In the genomic region with DNA sequence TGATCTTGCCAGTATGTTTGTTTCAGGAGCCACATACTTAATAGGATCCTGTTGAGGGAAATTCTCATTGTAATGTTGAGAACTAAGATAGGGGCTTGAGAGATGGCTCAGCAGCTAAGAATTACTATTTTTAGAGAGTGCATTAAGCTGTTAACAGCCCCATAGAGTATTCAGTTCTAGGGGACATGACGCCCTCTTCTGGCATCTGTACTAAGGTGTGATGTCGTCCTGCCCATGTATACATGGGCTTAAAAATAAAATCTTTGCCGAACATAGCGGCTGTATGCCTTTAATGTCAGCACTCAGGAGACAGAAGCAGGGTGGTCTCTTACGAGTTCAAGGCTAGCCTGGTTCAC, we compare ENCODE assay signal across 8 mouse cellular contexts. TPM values are rescaled to one million over a fixed set of nuclear protein-coding genes. Genes with fewer than 3 reads are reported as not detected.
DNase-seq lines count a peak whose midpoint lies in the region; ATAC-seq and TF ChIP-seq lines count a peak whose summit lies in the region.

No protein-coding gene starts in this region.

- WGBS in embryonic facial prominence, embryonic 13.5 days: 6% methylated on average over 5 of the region's 5 CpGs
- 8% methylated on average over 5 of the region's 5 CpGs for WGBS in limb, embryonic 10.5 days
- WGBS in neural tube, embryonic 14.5 days: 5% methylated on average over 5 of the region's 5 CpGs

- peak overlapping the region; percentile 92 for H3K4me3 ChIP-seq in left cerebral cortex, adult 2 months
- peak overlapping the region; percentile 85 for H3K4me3 ChIP-seq in embryonic facial prominence, embryonic 13.5 days
- H3K4me3 ChIP-seq in limb, embryonic 10.5 days: peak overlapping the region; percentile 88
- H3K4me3 ChIP-seq in neural tube, embryonic 14.5 days (ENCODE audit: low read depth, low read length): peak overlapping the region; percentile 85

- H3K9ac ChIP-seq in embryonic facial prominence, embryonic 13.5 days: peak overlapping the region; percentile 86; the same call in 1 of the 2 replicates
- H3K9ac ChIP-seq in neural tube, embryonic 14.5 days (replicated peaks; ENCODE audit: low read depth, low read length): no peak overlapping the region

- intact Hi-C loops in left cerebral cortex, adult 2 months (cut with DNase I): loop anchor here (1.0 to 10.0 kb wide), 11 partner anchors 28 to 406 kb away; partner anchors contain the start of genes Cpeb1 and Homer2
- intact Hi-C loops in left cerebral cortex, postnatal 14 days (cut with DNase I): loop anchor here (5.0 to 10.0 kb wide), 2 partner anchors 48 to 116 kb away; partner anchors contain the start of gene Cpeb1

- no peaks in the 10 kb centered on the region for H3K9me3 ChIP-seq in embryonic facial prominence, embryonic 13.5 days
- H3K9me3 ChIP-seq in limb, embryonic 10.5 days (replicated peaks): no peaks in the 10 kb centered on the region
- no peaks in the 10 kb centered on the region for H3K9me3 ChIP-seq in neural tube, embryonic 14.5 days (ENCODE audit: control insufficient read depth, low read length)

- no peak for DNase-seq in left cerebral cortex, adult 2 months (ENCODE audit: extremely low spot score in 1 of 2, low spot score in 2 of 2)
- no peak for DNase-seq in left cerebral cortex, postnatal 14 days (ENCODE audit: low spot score in 2 of 2)
- no peak for DNase-seq in limb, embryonic 10.5 days (ENCODE audit: low spot score)
- no peak for DNase-seq in adrenal gland, adult 18-20 months (ENCODE audit: low spot score in 2 of 2)
- DNase-seq in layer of hippocampus, postnatal 14 days (ENCODE audit: low spot score in 2 of 2): no peak
- no peak for DNase-seq in urinary bladder, postnatal 36 days (ENCODE audit: low spot score in 2 of 2)

- H3K27me3 ChIP-seq in embryonic facial prominence, embryonic 13.5 days: no peaks in the 10 kb centered on the region
- peaks cover 10% of the 10 kb centered on the region for H3K27me3 ChIP-seq in limb, embryonic 10.5 days (ENCODE audit: low read depth, poor library complexity, severe bottlenecking)
- H3K27me3 ChIP-seq in neural tube, embryonic 14.5 days (ENCODE audit: control insufficient read depth, insufficient read depth, low read length): no peaks in the 10 kb centered on the region

- 0 out of 2 replicates have a peak, but pooled peaks have one; percentile 4 for ATAC-seq in embryonic facial prominence, embryonic 13.5 days (ENCODE audit: insufficient number of reproducible peaks, insufficient read depth, low FRiP score, low TSS enrichment, low read depth)
- no peak; the same call in 1 of the 2 replicates for ATAC-seq in neural tube, embryonic 14.5 days (ENCODE audit: low read depth)

- peaks cover 12% of the 10 kb centered on the region for H3K4me1 ChIP-seq in embryonic facial prominence, embryonic 13.5 days
- peaks cover 24% of the 10 kb centered on the region for H3K4me1 ChIP-seq in limb, embryonic 10.5 days
- H3K4me1 ChIP-seq in neural tube, embryonic 14.5 days (ENCODE audit: control insufficient read depth, insufficient read depth, low read length): peaks cover 18% of the 10 kb centered on the region

- peak; percentile 51 for TF ChIP-seq CTCF in left cerebral cortex, adult 2 months (IDR thresholded peaks at IDR 0.05)

- H3K36me3 ChIP-seq in embryonic facial prominence, embryonic 13.5 days: no peaks in the 10 kb centered on the region
- H3K36me3 ChIP-seq in limb, embryonic 10.5 days: no peaks in the 10 kb centered on the region
- no peaks in the 10 kb centered on the region for H3K36me3 ChIP-seq in neural tube, embryonic 14.5 days (ENCODE audit: control insufficient read depth, insufficient read depth, low read length)

- H3K27ac ChIP-seq in left cerebral cortex, adult 2 months: no peak overlapping the region; the same call in 1 of the 2 replicates
- H3K27ac ChIP-seq in embryonic facial prominence, embryonic 13.5 days: no peak overlapping the region
- H3K27ac ChIP-seq in limb, embryonic 10.5 days: peak overlapping the region; percentile 91; the same call in 1 of the 2 replicates
- H3K27ac ChIP-seq in neural tube, embryonic 14.5 days (ENCODE audit: low read depth, low read length): no peak overlapping the region

- peak overlapping the region; percentile 84 for H3K4me2 ChIP-seq in embryonic facial prominence, embryonic 13.5 days
- no peak overlapping the region for H3K4me2 ChIP-seq in neural tube, embryonic 14.5 days (ENCODE audit: low read depth, low read length)

RNA-seq across cellular contexts. Expression of gene Whamm, which starts 0.3 kb away (rescaled TPM):
- 10 to 100 TPM; 18.6 to 19.1 TPM for total RNA-seq in left cerebral cortex, adult 2 months (2021)
- 10 to 100 TPM; 15.4 to 15.5 TPM for total RNA-seq in left cerebral cortex, postnatal 14 days (2021)
- 2.5 and 4.4 TPM in 2 replicates for polyA plus RNA-seq in embryonic facial prominence, embryonic 13.5 days (2015; fragmentation: Nextera tagmentation; extraction: Ambion mirVana)
- 2.6 and 2.7 TPM in 2 replicates for polyA plus RNA-seq in limb, embryonic 10.5 days (2016; fragmentation: Nextera tagmentation; extraction: Ambion mirVana)
- 9.3 and 11.3 TPM in 2 replicates for polyA plus RNA-seq in neural tube, embryonic 14.5 days (2014; fragmentation: Nextera tagmentation; extraction: Ambion mirVana)
- total RNA-seq in adrenal gland, adult 18-20 months (2021): 10 to 100 TPM; 18.9 to 20.1 TPM
- 10 to 100 TPM; 16.0 to 19.7 TPM for total RNA-seq in layer of hippocampus, postnatal 14 days (2021)

RNA-seq across cellular contexts. Expression of gene Fsd2, which starts 4.0 kb away (rescaled TPM):
- under 1 TPM; 0.25 to 0.26 TPM for total RNA-seq in left cerebral cortex, adult 2 months (2021)
- total RNA-seq in left cerebral cortex, postnatal 14 days (2021): under 1 TPM in 1 of 2 experiments, not detected in 1; 0.24 TPM
- polyA plus RNA-seq in embryonic facial prominence, embryonic 13.5 days (2015; fragmentation: Nextera tagmentation; extraction: Ambion mirVana): 0.08 and 0.21 TPM in 2 replicates
- 0.08 and 0.15 TPM in 2 replicates for polyA plus RNA-seq in limb, embryonic 10.5 days (2016; fragmentation: Nextera tagmentation; extraction: Ambion mirVana)
- polyA plus RNA-seq in neural tube, embryonic 14.5 days (2014; fragmentation: Nextera tagmentation; extraction: Ambion mirVana): 0.14 and 0.15 TPM in 2 replicates
- 1 to 10 TPM in 1 of 2 experiments, under 1 TPM in 1; 0.66 to 6.2 TPM for total RNA-seq in adrenal gland, adult 18-20 months (2021)
- under 1 TPM; 0.10 to 0.32 TPM for total RNA-seq in layer of hippocampus, postnatal 14 days (2021)
